Mouse (Mus musculus): ENCODE results near the gene Pnkd. TPM values are rescaled to one million over a fixed set of nuclear protein-coding genes. Genes with fewer than 3 reads are reported as not detected.
"Not testable (repeated sequence)": the region's sequence is repeated elsewhere in the genome, so short reads cannot be mapped to it uniquely, and the experiment has no call there.

Gene Pnkd
- polyA plus RNA-seq, 1 experiment from 2014 or later = 170 TPM

GRCm38 (mm10) chr1:74393697-74394096 is 109.0 kb downstream of the Pnkd start:
- no peaks in the 10 kb centered on the region for H3K9me3 ChIP-seq
- peaks cover 28% of the 10 kb centered on the region for H3K36me3 ChIP-seq
- no peak overlapping the region for H3K4me3 ChIP-seq
- peaks cover 58% of the 10 kb centered on the region for H3K4me1 ChIP-seq
- DNase-seq (ENCODE audit: low spot score) = no peak
- WGBS = 89% methylated on average over 9 of the region's 9 CpGs
- no peaks in the 10 kb centered on the region for H3K27me3 ChIP-seq (ENCODE audit: insufficient read depth, poor library complexity, severe bottlenecking)
- H3K27ac ChIP-seq = peak overlapping the region; percentile 42; the same call in 1 of the 2 replicates

DNA sequence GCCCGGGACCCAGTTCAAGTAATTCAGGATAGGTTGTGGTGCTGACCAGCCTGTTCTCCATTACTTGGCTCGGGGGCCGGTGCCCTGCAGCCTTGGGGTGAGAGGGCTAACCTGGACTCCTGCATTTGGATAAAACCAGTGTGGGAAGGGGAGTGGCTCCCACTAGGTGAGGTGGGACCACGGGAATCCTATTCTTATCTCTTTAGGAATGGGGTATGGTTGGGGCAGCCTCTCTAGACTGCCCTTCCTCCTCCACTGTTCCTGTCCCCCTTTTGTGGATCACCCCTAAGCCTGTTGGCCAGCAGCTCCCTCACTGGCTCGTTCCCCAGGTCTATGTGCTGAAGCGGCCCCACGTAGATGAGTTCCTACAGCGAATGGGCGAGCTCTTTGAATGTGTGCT is 109.6 kb downstream of the Pnkd start:
- Histone ChIP-seq H3K9me3 (no peaks in the 10 kb centered on the region), H3K27ac (no peak overlapping the region), H3K4me1 (peaks cover 54% of the 10 kb centered on the region), H3K4me3 (no peak overlapping the region), H3K36me3 (peaks cover 28% of the 10 kb centered on the region), H3K27me3 (ENCODE audit: insufficient read depth, poor library complexity, severe bottlenecking) (no peaks in the 10 kb centered on the region)
- 87% methylated on average over 9 of the region's 9 CpGs for WGBS
- DNase-seq (ENCODE audit: low spot score) = no peak

DNA sequence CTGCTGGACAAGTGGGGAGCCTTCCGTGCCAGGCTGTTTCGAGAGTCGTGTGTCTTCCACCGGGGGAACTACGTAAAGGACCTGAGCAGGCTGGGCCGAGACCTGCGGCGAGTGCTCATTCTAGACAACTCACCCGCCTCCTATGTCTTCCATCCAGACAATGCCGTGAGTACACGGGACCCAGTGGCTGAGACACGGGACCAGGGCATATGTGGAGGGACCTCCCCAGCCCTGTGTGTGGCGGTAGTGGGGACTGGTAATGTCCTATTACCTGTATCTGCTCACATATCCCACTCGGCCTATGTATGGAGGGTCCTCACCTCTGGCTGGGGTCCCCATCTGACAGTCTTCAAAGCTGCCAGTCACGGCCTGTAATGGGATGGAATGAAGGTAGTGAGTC is 110.1 kb downstream of the Pnkd start:
- Histone ChIP-seq H3K27ac (no peak overlapping the region), H3K9me3 (no peaks in the 10 kb centered on the region), H3K4me3 (no peak overlapping the region), H3K27me3 (ENCODE audit: insufficient read depth, poor library complexity, severe bottlenecking) (no peaks in the 10 kb centered on the region), H3K36me3 (peaks cover 28% of the 10 kb centered on the region), H3K4me1 (peaks cover 49% of the 10 kb centered on the region)
- WGBS = 90% methylated on average over 15 of the region's 15 CpGs
- no peak for DNase-seq (ENCODE audit: low spot score)

GRCm38 (mm10) chr1:74395290-74395689 is 110.6 kb downstream of the Pnkd start:
- DNase-seq (ENCODE audit: low spot score) = no peak
- no peaks in the 10 kb centered on the region for H3K9me3 ChIP-seq
- no peaks in the 10 kb centered on the region for H3K27me3 ChIP-seq (ENCODE audit: insufficient read depth, poor library complexity, severe bottlenecking)
- WGBS = 81% methylated on average over 13 of the region's 13 CpGs
- peaks cover 45% of the 10 kb centered on the region for H3K4me1 ChIP-seq
- H3K4me3 ChIP-seq = no peak overlapping the region
- H3K36me3 ChIP-seq = peaks cover 28% of the 10 kb centered on the region
- no peak overlapping the region for H3K27ac ChIP-seq

GRCm38 (mm10) chr1:74396456-74397222 is 111.9 kb downstream of the Pnkd start:
- peaks cover 28% of the 10 kb centered on the region for H3K36me3 ChIP-seq
- not testable (repeated sequence) for H3K27me3 ChIP-seq (ENCODE audit: insufficient read depth, poor library complexity, severe bottlenecking); H3K9me3 ChIP-seq; DNase-seq (ENCODE audit: low spot score)
- WGBS = 7% methylated on average over 12 of the region's 12 CpGs
- peak overlapping the region; percentile 88 for H3K27ac ChIP-seq
- peaks cover 41% of the 10 kb centered on the region for H3K4me1 ChIP-seq
- peak overlapping the region; percentile 57 for H3K4me3 ChIP-seq

GRCm38 (mm10) chr1:74397268-74397918 is 112.7 kb downstream of the Pnkd start:
- peaks cover 45% of the 10 kb centered on the region for H3K4me1 ChIP-seq
- H3K27ac ChIP-seq = peak overlapping the region; percentile 88
- H3K27me3 ChIP-seq (ENCODE audit: insufficient read depth, poor library complexity, severe bottlenecking) = no peaks in the 10 kb centered on the region
- H3K4me3 ChIP-seq = peak overlapping the region; percentile 57
- under 1% methylated on average over 41 of the region's 41 CpGs for WGBS
- DNase-seq (ENCODE audit: low spot score) = peak; percentile 99
- H3K36me3 ChIP-seq = peaks cover 28% of the 10 kb centered on the region
- H3K9me3 ChIP-seq = no peaks in the 10 kb centered on the region

DNA sequence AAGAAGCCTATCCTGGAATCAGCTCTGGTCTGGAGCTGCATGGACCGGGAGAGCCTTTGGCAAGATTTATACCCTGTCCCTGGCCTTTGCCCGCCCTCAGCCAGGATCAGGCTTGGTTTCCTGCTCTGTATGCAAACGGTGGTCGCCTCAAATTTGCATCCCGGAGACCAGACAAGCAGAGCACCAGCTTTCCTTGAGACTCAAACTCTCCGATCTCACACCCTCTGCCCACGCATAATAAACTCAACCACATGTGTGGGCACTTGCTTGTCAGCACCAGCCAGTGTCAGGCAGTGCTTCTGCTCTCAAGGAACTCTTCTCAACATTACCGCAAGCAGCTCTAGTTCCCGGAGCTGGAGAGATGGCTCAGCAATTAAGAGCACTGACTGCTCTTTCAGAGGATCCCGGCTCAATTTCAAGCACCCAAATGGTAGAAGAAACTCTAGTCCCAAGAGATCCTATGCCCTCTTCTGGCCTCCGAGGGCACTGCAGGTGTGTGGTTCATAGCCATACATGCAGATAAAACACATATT is 113.3 kb downstream of the Pnkd start:
- Histone ChIP-seq H3K27me3 (ENCODE audit: insufficient read depth, poor library complexity, severe bottlenecking) (no peaks in the 10 kb centered on the region), H3K9me3 (no peaks in the 10 kb centered on the region), H3K4me1 (peaks cover 39% of the 10 kb centered on the region), H3K36me3 (peaks cover 28% of the 10 kb centered on the region), H3K27ac (peak overlapping the region; percentile 88), H3K4me3 (peak overlapping the region; percentile 57)
- WGBS = 3% methylated on average over 11 of the region's 11 CpGs
- peak; percentile 90 for DNase-seq (ENCODE audit: low spot score)

DNA sequence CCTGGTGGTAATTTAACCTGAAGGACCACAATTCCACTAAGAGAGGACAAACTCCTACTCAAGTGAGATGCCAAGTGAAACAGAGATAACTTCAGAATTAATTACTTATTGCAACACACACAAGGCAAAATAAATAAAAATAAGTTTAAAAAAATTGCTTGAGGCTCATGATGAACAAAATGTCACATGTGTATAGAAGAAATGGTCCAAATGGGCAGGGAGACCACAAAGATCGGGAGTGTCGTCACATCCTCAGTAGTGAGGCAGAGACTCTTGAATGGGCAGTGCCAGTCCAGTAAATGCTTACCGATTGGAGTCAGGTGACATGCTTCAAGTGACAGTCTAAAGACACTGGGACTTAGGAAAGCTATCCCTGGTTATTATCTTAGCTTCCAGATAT is 115.8 kb downstream of the Pnkd start:
- Histone ChIP-seq H3K4me3 (no peak overlapping the region), H3K4me1 (peaks cover 19% of the 10 kb centered on the region; the same call in 1 of the 2 replicates), H3K9me3 (no peaks in the 10 kb centered on the region), H3K36me3 (0 out of 2 replicates have a peak, but pooled peaks cover 3% of the 10 kb centered on the region), H3K27ac (no peak overlapping the region), H3K27me3 (ENCODE audit: insufficient read depth, poor library complexity, severe bottlenecking) (no peaks in the 10 kb centered on the region)
- 84% methylated on average over 3 of the region's 3 CpGs for WGBS
- no peak for DNase-seq (ENCODE audit: low spot score)

- H3K9me3 ChIP-seq = no peaks in the 10 kb centered on the region
- H3K27me3 ChIP-seq (ENCODE audit: insufficient read depth, poor library complexity, severe bottlenecking) = no peaks in the 10 kb centered on the region
- no peak for DNase-seq (ENCODE audit: low spot score)
- no peak overlapping the region for H3K27ac ChIP-seq
- H3K4me1 ChIP-seq = peaks cover 19% of the 10 kb centered on the region; the same call in 1 of the 2 replicates
- WGBS = 39% methylated on average over 16 of the region's 16 CpGs
- H3K36me3 ChIP-seq = no peaks in the 10 kb centered on the region
- H3K4me3 ChIP-seq = peak overlapping the region; percentile 12; the same call in 1 of the 2 replicates
Measured at GRCm38 (mm10) chr1:74401015-74401702, 116.4 kb downstream of the Pnkd start.

MicroRNAs within 50 kb of the gene (microRNA counts, 519-probe panel; counts per million panel counts)
- microRNA mmu-miR-26b = 3,454 counts per million, percentile 16 among the panel's probes with 10 or more counts

Small RNA genes lying within 50 kb of the gene (microRNA-seq; reads per million reads assigned to microRNA genes)
- 37,015 reads per million, percentile 99 among the genes with 10 or more reads in this experiment for gene Mir26b

Other genes with a start within 250 kb of the Pnkd start
- 49.8 and 75.4 TPM in 2 replicates for gene Tns1, start 160.5 kb upstream of the Pnkd start, polyA plus RNA-seq (2016; fragmentation: Nextera tagmentation; extraction: Ambion mirVana)
- 0.16 and 0.23 TPM in 2 replicates for gene Rufy4, start 159.4 kb upstream of the Pnkd start, polyA plus RNA-seq (2016; fragmentation: Nextera tagmentation; extraction: Ambion mirVana)
- 0.09 and 0.20 TPM in 2 replicates for gene Cxcr2, start 130.9 kb upstream of the Pnkd start, polyA plus RNA-seq (2016; fragmentation: Nextera tagmentation; extraction: Ambion mirVana)
- gene Cxcr1, start 90.3 kb upstream of the Pnkd start, polyA plus RNA-seq (2016; fragmentation: Nextera tagmentation; extraction: Ambion mirVana) = not detected in 2 replicates
- 470 and 475 TPM in 2 replicates for gene Arpc2, start 48.8 kb upstream of the Pnkd start, polyA plus RNA-seq (2016; fragmentation: Nextera tagmentation; extraction: Ambion mirVana)
- gene Gpbar1, start 6.4 kb upstream of the Pnkd start, polyA plus RNA-seq (2016; fragmentation: Nextera tagmentation; extraction: Ambion mirVana) = 0.70 and 1.7 TPM in 2 replicates
- 224 and 261 TPM in 2 replicates for gene Aamp, start 192 bp upstream of the Pnkd start, polyA plus RNA-seq (2016; fragmentation: Nextera tagmentation; extraction: Ambion mirVana)
- gene Tmbim1, start 20.7 kb downstream of the Pnkd start, polyA plus RNA-seq (2016; fragmentation: Nextera tagmentation; extraction: Ambion mirVana) = 25.5 and 33.1 TPM in 2 replicates
- 0.20 and 0.28 TPM in 2 replicates for gene Catip, start 77.2 kb downstream of the Pnkd start, polyA plus RNA-seq (2016; fragmentation: Nextera tagmentation; extraction: Ambion mirVana)
- gene Slc11a1, start 90.3 kb downstream of the Pnkd start, polyA plus RNA-seq (2016; fragmentation: Nextera tagmentation; extraction: Ambion mirVana) = 1.1 and 1.6 TPM in 2 replicates
- gene Ctdsp1, start 106.6 kb downstream of the Pnkd start, polyA plus RNA-seq (2016; fragmentation: Nextera tagmentation; extraction: Ambion mirVana) = 55.9 and 69.2 TPM in 2 replicates
- gene Vil1, start 124.4 kb downstream of the Pnkd start, polyA plus RNA-seq (2016; fragmentation: Nextera tagmentation; extraction: Ambion mirVana) = 0.94 and 1.1 TPM in 2 replicates
- gene Cnot9, start 221.1 kb downstream of the Pnkd start, polyA plus RNA-seq (2016; fragmentation: Nextera tagmentation; extraction: Ambion mirVana) = 46.7 and 67.1 TPM in 2 replicates